Mouse (Mus musculus): ENCODE measurements around the gene Nr3c2.

- TF ChIP-seq MAFK (IDR thresholded peaks at IDR 0.05; ENCODE audit: insufficient read depth, low read depth, low read length) (no peak), ZC3H11A (IDR thresholded peaks at IDR 0.05; ENCODE audit: borderline replicate concordance, low read depth, low read length) (no peak)
These were observed 270.7 kb downstream of the Nr3c2 start for GRCm38 (mm10) chr8:77169757-77170438.
